Mouse (Mus musculus): Measurements from ENCODE around the gene Mettl6. TPM values are rescaled to one million over a fixed set of nuclear protein-coding genes. Genes with fewer than 3 reads are reported as not detected.

Gene Mettl6
- polyA plus RNA-seq (2017; shearing (Covaris generic)): 69.1 TPM

DNA sequence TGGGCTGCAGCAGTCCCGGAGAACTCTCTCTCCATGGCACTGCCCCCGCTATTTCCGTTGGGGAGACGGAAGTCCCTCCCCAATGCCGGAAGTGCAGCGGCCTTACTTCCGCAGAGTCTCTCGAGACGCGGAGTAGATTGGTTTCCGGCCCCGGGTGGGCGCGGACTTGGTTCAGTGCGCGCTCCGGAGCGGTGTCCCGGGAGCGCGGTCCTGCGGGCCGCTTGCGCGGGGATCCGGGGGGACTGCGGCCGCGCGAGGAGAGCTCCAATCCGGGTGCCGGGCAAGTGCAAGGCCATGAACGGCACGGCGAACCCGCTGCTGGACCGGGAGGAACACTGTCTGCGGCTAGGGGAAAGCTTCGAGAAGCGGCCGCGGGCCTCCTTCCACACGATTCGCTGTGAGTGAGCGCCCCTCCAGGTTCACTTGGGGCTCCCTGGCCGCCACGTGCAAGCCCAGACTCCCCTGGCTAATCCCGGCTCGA, at the start of gene Mettl6:
Gene Mettl6, minus strand, starts transcription at position 66 of the 481 bp plus-strand sequence.

DNA sequence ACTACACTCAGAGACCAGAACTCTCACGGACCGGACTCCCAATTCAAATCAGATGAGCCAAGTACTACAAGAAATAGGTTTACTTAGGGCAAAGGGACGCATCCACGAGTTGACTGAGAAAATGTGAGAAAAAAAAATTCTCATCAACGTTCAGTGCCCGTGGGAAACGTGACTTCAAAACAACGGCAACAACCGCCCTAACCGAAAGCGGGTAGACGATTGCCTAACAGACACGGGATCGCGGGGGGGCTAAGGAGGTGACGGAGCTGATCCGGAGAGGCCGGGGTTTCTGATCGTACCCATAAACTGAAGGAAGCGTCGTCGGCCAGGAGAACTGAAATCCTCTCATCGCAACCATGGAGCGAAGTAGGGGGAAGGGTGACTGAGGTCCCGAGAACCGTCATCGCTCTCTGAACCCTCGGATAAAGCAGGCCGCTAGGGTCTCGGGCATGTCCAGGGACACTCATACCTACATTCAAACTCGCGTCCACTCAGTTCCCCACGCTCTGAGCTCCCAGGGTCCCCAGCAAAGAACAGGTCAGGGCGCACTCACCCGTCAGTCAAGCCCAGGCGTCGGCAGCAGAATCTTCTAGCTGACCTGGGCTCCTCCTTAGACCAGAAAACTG, 378 bp downstream of the Mettl6 start, which contains the start of gene Eaf1:
Gene Eaf1, plus strand, starts transcription at position 51 of the 626 bp plus-strand sequence.

DNA sequence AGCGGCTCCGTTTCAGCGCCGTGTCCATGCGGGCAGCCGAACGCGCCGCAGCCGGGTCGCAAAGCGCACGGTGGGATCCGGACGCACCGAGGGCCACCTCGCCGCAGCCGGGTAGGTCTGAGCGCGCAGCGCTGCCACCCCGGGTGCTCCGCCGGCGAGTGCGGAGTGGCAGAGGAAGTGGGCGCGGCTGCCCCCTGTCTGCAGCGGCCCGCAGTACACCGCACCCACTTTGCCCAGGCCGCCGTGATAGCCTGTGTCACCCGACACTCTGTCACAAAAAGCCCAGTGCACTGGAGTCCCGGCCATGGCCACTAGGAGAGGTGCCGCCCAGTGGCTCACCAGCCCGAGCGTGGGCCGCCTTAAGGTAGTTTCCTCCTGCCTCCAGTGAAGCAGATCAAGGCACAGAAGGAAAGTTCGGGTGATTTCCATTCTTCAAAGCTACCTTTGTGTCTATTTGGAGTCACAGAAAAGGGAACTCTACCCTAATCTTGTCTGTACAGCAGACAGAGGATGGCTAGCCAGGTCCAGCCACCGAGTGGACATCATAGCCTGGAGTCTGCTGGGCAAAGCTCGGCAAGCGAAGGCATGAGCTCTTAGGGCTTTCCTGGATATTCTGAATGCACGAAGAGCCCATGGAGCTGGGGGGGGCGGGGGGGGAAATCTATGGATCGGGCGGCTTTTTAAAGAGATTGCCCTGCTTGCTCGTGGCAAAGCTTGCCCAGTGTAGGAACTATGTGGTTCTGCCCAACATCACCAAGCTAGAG, 58.7 kb downstream of the Mettl6 start, which contains the start of gene Sh3bp5:
Gene Sh3bp5, minus strand, starts transcription at position 149 of the 764 bp plus-strand sequence.

Other genes starting within 250 kb of the Mettl6 start
- gene Phf7, start 243.7 kb downstream of the Mettl6 start, polyA plus RNA-seq (2017; shearing (Covaris generic)): 12.3 TPM
- gene Bap1, start 243.6 kb downstream of the Mettl6 start, polyA plus RNA-seq (2017; shearing (Covaris generic)): 90.5 TPM
- gene Dnah1, start 171.1 kb downstream of the Mettl6 start, polyA plus RNA-seq (2017; shearing (Covaris generic)): not detected
- 25.4 TPM for gene Capn7, start 158.4 kb downstream of the Mettl6 start, polyA plus RNA-seq (2017; shearing (Covaris generic))
- gene Sh3bp5, start 59.0 kb downstream of the Mettl6 start, polyA plus RNA-seq (2017; shearing (Covaris generic)): 27.7 TPM
- gene Eaf1, start 641 bp downstream of the Mettl6 start, polyA plus RNA-seq (2017; shearing (Covaris generic)): 35.0 TPM
- gene Colq, start 96.3 kb upstream of the Mettl6 start, polyA plus RNA-seq (2017; shearing (Covaris generic)): 18.3 TPM
- gene Gm49387, start 145.8 kb upstream of the Mettl6 start, polyA plus RNA-seq (2017; shearing (Covaris generic)): 0.27 TPM
- gene Btd, start 146.0 kb upstream of the Mettl6 start, polyA plus RNA-seq (2017; shearing (Covaris generic)): 31.3 TPM
- gene Hacl1, start 146.2 kb upstream of the Mettl6 start, polyA plus RNA-seq (2017; shearing (Covaris generic)): 34.8 TPM